Mouse (Mus musculus): ENCODE results near the gene Mpzl3.
A peak's percentile ranks its signal among the peaks of the same experiment; 100 is the strongest.

Gene Mpzl3

GRCm38 (mm10) chr9:45102528-45102927 is 47.5 kb downstream of the Mpzl3 start:
- no peak for DNase-seq (ENCODE audit: low spot score in 2 of 2)

- DNase-seq (ENCODE audit: low spot score in 2 of 2) = no peak
Measured at GRCm38 (mm10) chr9:45103211-45103979, 48.4 kb downstream of the Mpzl3 start.

- DNase-seq (ENCODE audit: low spot score in 2 of 2) = no peak
Measured at GRCm38 (mm10) chr9:45105596-45106374, 50.8 kb downstream of the Mpzl3 start.

GRCm38 (mm10) chr9:45115706-45116105 is 60.7 kb downstream of the Mpzl3 start:
- DNase-seq (ENCODE audit: low spot score in 2 of 2) = no peak

GRCm38 (mm10) chr9:45116819-45117218 is 61.8 kb downstream of the Mpzl3 start:
- no peak for DNase-seq (ENCODE audit: low spot score in 2 of 2)

- DNase-seq (ENCODE audit: low spot score in 2 of 2) = no peak
Measured at GRCm38 (mm10) chr9:45117741-45118431, 62.9 kb downstream of the Mpzl3 start, which contains the start of gene Scn2b. Gene Scn2b (plus strand): TSS chr9:45117782.

GRCm38 (mm10) chr9:45118552-45118951 is 63.6 kb downstream of the Mpzl3 start:
- no peak for DNase-seq (ENCODE audit: low spot score in 2 of 2)

GRCm38 (mm10) chr9:45119316-45119953 is 64.4 kb downstream of the Mpzl3 start:
- no peak for DNase-seq (ENCODE audit: low spot score in 2 of 2)

GRCm38 (mm10) chr9:45119954-45120530 is 65.1 kb downstream of the Mpzl3 start:
- no peak for DNase-seq (ENCODE audit: low spot score in 2 of 2)

GRCm38 (mm10) chr9:45120567-45120966 is 65.6 kb downstream of the Mpzl3 start:
- DNase-seq (ENCODE audit: low spot score in 2 of 2) = no peak

GRCm38 (mm10) chr9:45121001-45121400 is 66.0 kb downstream of the Mpzl3 start:
- DNase-seq (ENCODE audit: low spot score in 2 of 2) = no peak

- DNase-seq (ENCODE audit: low spot score in 2 of 2) = peak; percentile 64 to 86
Measured at GRCm38 (mm10) chr9:45121769-45122168, 66.8 kb downstream of the Mpzl3 start.

- DNase-seq (ENCODE audit: low spot score in 2 of 2) = peak; percentile 54 to 77
Measured at GRCm38 (mm10) chr9:45122209-45122761, 67.3 kb downstream of the Mpzl3 start.

- DNase-seq (ENCODE audit: low spot score in 2 of 2) = no peak
Measured at GRCm38 (mm10) chr9:45125211-45125610, 70.2 kb downstream of the Mpzl3 start.

- no peak for DNase-seq (ENCODE audit: low spot score in 2 of 2)
Measured at GRCm38 (mm10) chr9:45126941-45127340, 72.0 kb downstream of the Mpzl3 start.
